Mouse (Mus musculus): ENCODE measurements around the gene Mrpl51. TPM values are rescaled to one million over a fixed set of nuclear protein-coding genes. Genes with fewer than 3 reads are reported as not detected.

Mrpl51 gene
- polyA plus RNA-seq, 1 experiment from 2014 or later = 232 TPM

GRCm38 (mm10) chr6:125232045-125232437, 40.4 kb downstream of the Mrpl51 start:
- no peaks in the 10 kb centered on the region for H3K27me3 ChIP-seq (ENCODE audit: control insufficient read depth, insufficient read depth, low read length)
- peaks cover 19% of the 10 kb centered on the region; the same call in 1 of the 2 replicates for H3K4me1 ChIP-seq (ENCODE audit: control insufficient read depth, insufficient read depth, low read length)
- H3K9ac ChIP-seq (ENCODE audit: low read length) = peak overlapping the region; percentile 92
- H3K36me3 ChIP-seq (ENCODE audit: control insufficient read depth, insufficient read depth, low read length) = no peaks in the 10 kb centered on the region
- H3K9me3 ChIP-seq (replicated peaks; ENCODE audit: control insufficient read depth, low read length) = no peaks in the 10 kb centered on the region
- peak; percentile 20; the same call in 1 of the 2 replicates for ATAC-seq (ENCODE audit: insufficient read depth, low FRiP score)
- H3K27ac ChIP-seq (ENCODE audit: low read length) = peak overlapping the region; percentile 90
- 44% methylated on average over 4 of the region's 4 CpGs for WGBS
- H3K4me2 ChIP-seq (ENCODE audit: low read depth, low read length) = peak overlapping the region; percentile 98
- peak overlapping the region; percentile 69 for H3K4me3 ChIP-seq (replicated peaks; ENCODE audit: low read length)

- Histone ChIP-seq H3K4me3 (replicated peaks; ENCODE audit: low read length) (no peak overlapping the region), H3K4me2 (ENCODE audit: low read depth, low read length) (peak overlapping the region; percentile 98; the same call in 1 of the 2 replicates), H3K27ac (ENCODE audit: low read length) (no peak overlapping the region), H3K27me3 (ENCODE audit: control insufficient read depth, insufficient read depth, low read length) (no peaks in the 10 kb centered on the region), H3K9ac (ENCODE audit: low read length) (peak overlapping the region; percentile 26; the same call in 1 of the 2 replicates), H3K4me1 (ENCODE audit: control insufficient read depth, insufficient read depth, low read length) (peaks cover 19% of the 10 kb centered on the region; the same call in 1 of the 2 replicates), H3K36me3 (ENCODE audit: control insufficient read depth, insufficient read depth, low read length) (no peaks in the 10 kb centered on the region), H3K9me3 (replicated peaks; ENCODE audit: control insufficient read depth, low read length) (no peaks in the 10 kb centered on the region)
- no peak for ATAC-seq (ENCODE audit: insufficient read depth, low FRiP score)
- 73% methylated on average over 6 of the region's 6 CpGs for WGBS
These were observed 40.9 kb downstream of the Mrpl51 start for GRCm38 (mm10) chr6:125232516-125232915.

GRCm38 (mm10) chr6:125233816-125234519, 42.4 kb downstream of the Mrpl51 start:
- H3K4me1 ChIP-seq (ENCODE audit: control insufficient read depth, insufficient read depth, low read length) = peaks cover 19% of the 10 kb centered on the region; the same call in 1 of the 2 replicates
- no peak overlapping the region for H3K4me2 ChIP-seq (ENCODE audit: low read depth, low read length)
- H3K4me3 ChIP-seq (replicated peaks; ENCODE audit: low read length) = no peak overlapping the region
- no peak overlapping the region for H3K9ac ChIP-seq (ENCODE audit: low read length)
- no peaks in the 10 kb centered on the region for H3K36me3 ChIP-seq (ENCODE audit: control insufficient read depth, insufficient read depth, low read length)
- H3K27ac ChIP-seq (ENCODE audit: low read length) = no peak overlapping the region
- H3K9me3 ChIP-seq (replicated peaks; ENCODE audit: control insufficient read depth, low read length) = no peaks in the 10 kb centered on the region
- ATAC-seq (ENCODE audit: insufficient read depth, low FRiP score) = no peak
- 46% methylated on average over 7 of the region's 7 CpGs for WGBS
- no peaks in the 10 kb centered on the region for H3K27me3 ChIP-seq (ENCODE audit: control insufficient read depth, insufficient read depth, low read length)

- Histone ChIP-seq H3K36me3 (ENCODE audit: control insufficient read depth, insufficient read depth, low read length) (no peaks in the 10 kb centered on the region), H3K4me2 (ENCODE audit: low read depth, low read length) (no peak overlapping the region), H3K4me3 (replicated peaks; ENCODE audit: low read length) (no peak overlapping the region), H3K4me1 (ENCODE audit: control insufficient read depth, insufficient read depth, low read length) (peaks cover 19% of the 10 kb centered on the region; the same call in 1 of the 2 replicates), H3K27ac (ENCODE audit: low read length) (no peak overlapping the region), H3K9ac (ENCODE audit: low read length) (no peak overlapping the region), H3K27me3 (ENCODE audit: control insufficient read depth, insufficient read depth, low read length) (no peaks in the 10 kb centered on the region), H3K9me3 (replicated peaks; ENCODE audit: control insufficient read depth, low read length) (no peaks in the 10 kb centered on the region)
- 55% methylated on average over 5 of the region's 5 CpGs for WGBS
- ATAC-seq (ENCODE audit: insufficient read depth, low FRiP score) = no peak
These were observed 42.9 kb downstream of the Mrpl51 start for GRCm38 (mm10) chr6:125234520-125234828.

- no peaks in the 10 kb centered on the region for H3K9me3 ChIP-seq (replicated peaks; ENCODE audit: control insufficient read depth, low read length)
- H3K27me3 ChIP-seq (ENCODE audit: control insufficient read depth, insufficient read depth, low read length) = no peaks in the 10 kb centered on the region
- no peak overlapping the region for H3K4me2 ChIP-seq (ENCODE audit: low read depth, low read length)
- H3K4me3 ChIP-seq (replicated peaks; ENCODE audit: low read length) = no peak overlapping the region
- H3K27ac ChIP-seq (ENCODE audit: low read length) = no peak overlapping the region
- no peaks in the 10 kb centered on the region for H3K36me3 ChIP-seq (ENCODE audit: control insufficient read depth, insufficient read depth, low read length)
- H3K9ac ChIP-seq (ENCODE audit: low read length) = no peak overlapping the region
- WGBS = 77% methylated on average over 6 of the region's 6 CpGs
- H3K4me1 ChIP-seq (ENCODE audit: control insufficient read depth, insufficient read depth, low read length) = peaks cover 15% of the 10 kb centered on the region; the same call in 1 of the 2 replicates
- no peak for ATAC-seq (ENCODE audit: insufficient read depth, low FRiP score)
These were observed 44.7 kb downstream of the Mrpl51 start for GRCm38 (mm10) chr6:125236341-125236740.

- WGBS = 62% methylated on average over 6 of the region's 6 CpGs
- H3K4me3 ChIP-seq (replicated peaks; ENCODE audit: low read length) = no peak within 1 kb of the TSS
- no peaks in the 10 kb centered on the region for H3K9me3 ChIP-seq (replicated peaks; ENCODE audit: control insufficient read depth, low read length)
- peaks cover 14% of the 10 kb centered on the region; the same call in 1 of the 2 replicates for H3K4me1 ChIP-seq (ENCODE audit: control insufficient read depth, insufficient read depth, low read length)
- H3K27ac ChIP-seq (ENCODE audit: low read length) = no peak within 1 kb of the TSS
- no peaks in the 10 kb centered on the region for H3K27me3 ChIP-seq (ENCODE audit: control insufficient read depth, insufficient read depth, low read length)
- H3K36me3 ChIP-seq (ENCODE audit: control insufficient read depth, insufficient read depth, low read length) = no peaks in the 10 kb centered on the region
- no peak within 1 kb of the TSS for H3K9ac ChIP-seq (ENCODE audit: low read length)
- no peak for ATAC-seq (ENCODE audit: insufficient read depth, low FRiP score)
- H3K4me2 ChIP-seq (ENCODE audit: low read depth, low read length) = no peak within 1 kb of the TSS
These were observed 45.2 kb downstream of the Mrpl51 start, which contains the start of gene Cd27 for GRCm38 (mm10) chr6:125236782-125237181. TSS of gene Cd27 (minus strand) at chr6:125237010.

- Histone ChIP-seq H3K27me3 (ENCODE audit: control insufficient read depth, insufficient read depth, low read length) (no peaks in the 10 kb centered on the region), H3K9ac (ENCODE audit: low read length) (no peak overlapping the region), H3K9me3 (replicated peaks; ENCODE audit: control insufficient read depth, low read length) (no peaks in the 10 kb centered on the region), H3K4me3 (replicated peaks; ENCODE audit: low read length) (no peak overlapping the region), H3K4me1 (ENCODE audit: control insufficient read depth, insufficient read depth, low read length) (peaks cover 8% of the 10 kb centered on the region; the same call in 1 of the 2 replicates), H3K4me2 (ENCODE audit: low read depth, low read length) (no peak overlapping the region), H3K27ac (ENCODE audit: low read length) (no peak overlapping the region), H3K36me3 (ENCODE audit: control insufficient read depth, insufficient read depth, low read length) (no peaks in the 10 kb centered on the region)
- 75% methylated on average over 4 of the region's 4 CpGs for WGBS
- ATAC-seq (ENCODE audit: insufficient read depth, low FRiP score) = no peak
These were observed 45.8 kb downstream of the Mrpl51 start for GRCm38 (mm10) chr6:125237421-125237820.

- Histone ChIP-seq H3K4me2 (ENCODE audit: low read depth, low read length) (no peak overlapping the region), H3K4me1 (ENCODE audit: control insufficient read depth, insufficient read depth, low read length) (peaks cover 8% of the 10 kb centered on the region; the same call in 1 of the 2 replicates), H3K36me3 (ENCODE audit: control insufficient read depth, insufficient read depth, low read length) (no peaks in the 10 kb centered on the region), H3K9me3 (replicated peaks; ENCODE audit: control insufficient read depth, low read length) (no peaks in the 10 kb centered on the region), H3K9ac (ENCODE audit: low read length) (no peak overlapping the region), H3K27me3 (ENCODE audit: control insufficient read depth, insufficient read depth, low read length) (no peaks in the 10 kb centered on the region), H3K27ac (ENCODE audit: low read length) (no peak overlapping the region), H3K4me3 (replicated peaks; ENCODE audit: low read length) (no peak overlapping the region)
- 61% methylated on average over 6 of the region's 6 CpGs for WGBS
- no peak for ATAC-seq (ENCODE audit: insufficient read depth, low FRiP score)
These were observed 46.8 kb downstream of the Mrpl51 start for GRCm38 (mm10) chr6:125238396-125238795.

- Histone ChIP-seq H3K4me1 (ENCODE audit: control insufficient read depth, insufficient read depth, low read length) (no peaks in the 10 kb centered on the region), H3K27me3 (ENCODE audit: control insufficient read depth, insufficient read depth, low read length) (no peaks in the 10 kb centered on the region), H3K4me3 (replicated peaks; ENCODE audit: low read length) (no peak overlapping the region), H3K9ac (ENCODE audit: low read length) (no peak overlapping the region), H3K36me3 (ENCODE audit: control insufficient read depth, insufficient read depth, low read length) (no peaks in the 10 kb centered on the region), H3K9me3 (replicated peaks; ENCODE audit: control insufficient read depth, low read length) (no peaks in the 10 kb centered on the region), H3K4me2 (ENCODE audit: low read depth, low read length) (no peak overlapping the region), H3K27ac (ENCODE audit: low read length) (no peak overlapping the region)
- ATAC-seq (ENCODE audit: insufficient read depth, low FRiP score) = no peak
- 91% methylated on average over 5 of the region's 5 CpGs for WGBS
These were observed 47.9 kb downstream of the Mrpl51 start for GRCm38 (mm10) chr6:125239547-125239946.
